Mouse (Mus musculus) spleen, postnatal 36 days (tissue): ENCODE results near the gene Dpf2.
A peak's percentile ranks its signal among the peaks of the same experiment; 100 is the strongest.

ENCODE experiments used
- DNase-seq, 2 experiments: peaks; one replicate each; pipeline ENCODE4 v3.0.0; 2022; ENCODE audit warnings: low spot score in 2 of 2, mixed read lengths in 1 of 2

The Dpf2 gene

GRCm38 (mm10) chr19:5913007-5913719, at the start of gene Dpf2:
Dpf2 (minus strand) TSS chr19:5913010.
- DNase-seq = no peak

DNA sequence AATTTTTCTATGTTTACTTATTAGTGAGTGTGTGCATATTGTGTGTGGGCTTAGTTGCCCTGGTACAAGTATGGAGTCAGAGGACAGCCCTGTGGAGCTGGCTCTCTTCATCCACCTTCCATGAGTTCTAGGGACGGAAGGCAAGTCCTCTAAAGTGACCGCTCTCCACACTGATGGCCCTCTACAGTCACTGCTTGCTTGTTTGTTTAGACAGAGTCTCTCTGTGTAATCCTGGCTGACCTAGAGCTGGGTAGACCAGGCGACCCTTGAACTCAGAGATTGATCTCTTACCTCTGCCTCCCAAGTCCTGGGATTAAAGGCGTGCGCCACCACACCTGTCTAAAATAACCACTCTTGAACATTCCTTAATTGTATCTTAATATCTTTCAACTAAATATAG, 44.6 kb upstream of the Dpf2 start:
- DNase-seq = no peak

GRCm38 (mm10) chr19:5956685-5957084, 43.9 kb upstream of the Dpf2 start:
- peak; percentile 52 to 70 for DNase-seq

DNA sequence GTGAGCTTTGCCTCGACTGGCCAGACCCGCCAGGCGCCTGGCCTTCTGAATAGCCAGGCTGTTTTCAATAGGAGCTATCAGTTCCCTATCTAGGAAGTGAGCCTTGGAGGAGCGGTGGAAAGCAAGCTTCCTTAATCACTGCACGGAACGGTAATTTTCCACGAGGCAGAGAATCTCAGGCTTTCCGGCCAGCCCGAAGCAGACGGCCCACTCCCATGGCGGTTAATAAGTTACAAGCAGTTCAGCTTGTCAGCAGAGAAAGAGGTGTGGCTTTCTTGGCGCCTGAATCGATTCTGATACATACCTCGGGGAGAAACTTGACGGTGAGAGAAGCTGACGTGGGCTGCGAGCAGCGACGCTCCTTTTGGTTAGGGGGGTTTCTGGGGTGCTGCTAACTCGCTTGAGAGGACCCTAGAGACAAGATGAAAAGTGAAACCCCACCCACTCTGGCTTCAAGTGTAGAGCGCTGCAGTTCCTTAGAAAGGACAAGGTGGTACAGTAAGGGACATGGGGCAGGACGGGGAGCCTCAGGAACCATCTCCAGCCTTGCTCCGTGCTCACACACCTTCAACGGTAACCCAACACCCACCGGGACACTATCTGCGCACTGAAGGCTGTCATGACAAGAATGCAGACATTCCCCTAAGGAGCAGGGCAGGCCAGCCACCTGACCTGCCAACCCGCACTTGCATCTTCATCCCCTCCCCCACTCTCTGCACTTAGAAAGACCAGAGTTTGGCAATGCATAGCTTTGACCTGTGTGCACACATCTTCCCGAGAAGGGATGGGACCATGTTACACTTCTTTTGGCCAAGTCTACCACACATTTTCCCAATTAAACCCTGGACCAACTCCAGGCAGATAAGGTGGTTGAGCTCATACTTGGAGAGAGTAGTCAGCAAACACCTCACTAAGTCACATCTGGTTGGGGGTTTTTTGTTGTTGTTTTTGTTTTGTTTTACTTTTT, 43.2 kb upstream of the Dpf2 start:
- no peak for DNase-seq

DNA sequence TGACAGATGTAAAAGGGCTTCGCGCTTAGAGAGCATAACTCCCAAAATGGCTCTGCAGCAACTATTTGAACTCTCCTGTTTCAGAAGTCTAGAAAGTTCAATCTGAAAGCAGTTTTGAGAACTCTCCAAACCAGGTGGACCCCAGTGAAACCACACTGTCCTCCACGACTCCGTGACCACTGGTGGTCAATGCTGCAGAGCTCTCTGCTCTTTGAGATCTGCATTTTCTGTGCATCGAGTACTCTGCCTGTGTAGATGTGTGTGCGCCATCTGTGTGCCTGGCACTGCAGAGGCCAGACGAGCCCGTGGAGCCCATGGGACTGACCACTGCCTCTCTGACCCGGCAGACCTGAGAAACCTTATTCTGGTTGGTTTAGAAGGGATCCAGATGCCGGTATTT, 42.1 kb upstream of the Dpf2 start:
- no peak for DNase-seq

DNA sequence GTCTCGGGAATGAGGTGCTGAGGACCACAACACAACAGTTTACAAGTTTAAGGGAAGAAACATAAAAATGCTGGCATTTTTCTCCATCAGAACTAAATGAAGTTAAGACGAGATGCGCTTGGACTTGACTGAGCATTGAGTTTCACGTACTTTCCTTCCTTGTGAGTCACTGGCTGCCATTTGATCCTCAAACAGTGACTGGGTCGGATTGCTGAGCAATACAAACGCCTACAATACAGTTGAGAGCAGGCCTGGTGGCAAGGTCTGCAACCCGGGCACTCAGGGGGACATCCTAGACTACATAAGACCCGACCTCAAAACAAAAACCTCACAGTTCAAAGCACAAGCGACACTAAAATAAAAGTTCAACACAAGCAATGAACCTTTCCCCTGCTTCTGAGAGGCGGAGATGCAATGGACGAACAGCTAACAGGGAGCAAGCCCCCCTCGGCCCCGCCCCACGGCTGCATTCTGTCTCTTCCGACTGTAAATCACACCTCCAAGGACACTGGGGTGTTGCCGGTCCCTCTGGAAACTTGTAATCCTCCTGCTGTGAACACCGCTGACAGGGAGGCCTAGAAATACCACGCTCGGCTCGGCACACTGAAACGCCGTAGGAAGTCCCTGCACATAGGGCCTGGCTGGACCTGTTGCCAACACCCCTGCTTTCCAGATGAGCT, 41.4 kb upstream of the Dpf2 start:
- DNase-seq = no peak

DNA sequence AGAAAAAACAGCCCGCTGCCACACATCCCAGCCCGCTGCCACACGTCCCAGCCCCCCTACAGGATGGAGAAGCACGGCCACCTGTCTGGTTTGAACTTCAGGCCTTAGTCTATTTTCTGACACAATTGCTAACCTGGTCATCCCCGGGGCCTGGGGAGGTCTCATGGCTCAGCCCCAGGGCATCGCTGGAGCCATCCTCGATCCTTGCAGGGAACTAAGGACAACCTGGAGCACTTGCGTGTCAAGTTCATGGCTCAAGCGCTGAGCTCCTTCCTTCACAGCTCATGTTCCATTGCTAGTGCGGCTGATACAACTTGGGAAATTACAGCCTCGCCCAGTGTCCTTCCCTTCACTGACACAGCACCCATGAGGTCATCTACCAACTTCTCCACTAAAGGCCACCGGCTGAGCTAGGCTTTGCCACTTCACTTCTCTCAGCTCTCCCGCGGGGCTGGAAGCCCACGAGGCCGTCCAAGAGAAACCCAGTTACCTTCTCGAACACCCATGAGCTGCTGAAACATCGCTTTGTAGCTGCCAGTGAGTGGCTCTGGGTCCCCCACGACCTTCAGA, 40.5 kb upstream of the Dpf2 start:
- DNase-seq = no peak

DNA sequence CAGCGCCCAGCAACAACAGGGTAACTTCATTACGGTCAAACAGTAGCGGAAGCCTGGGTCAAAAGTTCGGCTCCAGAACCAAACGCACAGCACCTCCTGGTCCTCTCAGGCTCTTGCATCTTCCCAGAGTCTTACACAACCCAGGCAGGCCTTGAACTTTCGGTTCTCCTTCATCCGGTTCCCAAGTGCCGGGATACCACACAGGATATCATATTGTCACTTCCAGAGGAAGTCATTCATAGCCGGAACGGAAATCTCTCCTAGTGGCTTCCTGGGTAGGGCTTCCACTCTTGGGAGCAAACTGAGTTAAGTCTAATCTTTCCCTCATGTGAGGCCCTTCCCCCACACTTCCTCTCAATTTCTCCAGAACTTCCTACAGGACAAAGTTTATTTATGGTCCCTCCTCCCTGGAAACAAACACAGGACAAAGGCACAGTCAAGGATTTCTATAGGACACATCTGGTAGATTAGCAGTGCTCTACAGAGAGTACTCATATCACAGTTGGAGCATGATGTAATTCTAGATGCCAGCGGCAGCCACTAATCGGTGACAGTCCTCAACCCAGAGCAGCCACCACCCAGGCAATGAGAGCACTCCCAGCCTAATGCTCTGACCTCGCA, 39.4 kb upstream of the Dpf2 start:
- no peak for DNase-seq

GRCm38 (mm10) chr19:5951631-5952030, 38.8 kb upstream of the Dpf2 start:
- no peak for DNase-seq

DNA sequence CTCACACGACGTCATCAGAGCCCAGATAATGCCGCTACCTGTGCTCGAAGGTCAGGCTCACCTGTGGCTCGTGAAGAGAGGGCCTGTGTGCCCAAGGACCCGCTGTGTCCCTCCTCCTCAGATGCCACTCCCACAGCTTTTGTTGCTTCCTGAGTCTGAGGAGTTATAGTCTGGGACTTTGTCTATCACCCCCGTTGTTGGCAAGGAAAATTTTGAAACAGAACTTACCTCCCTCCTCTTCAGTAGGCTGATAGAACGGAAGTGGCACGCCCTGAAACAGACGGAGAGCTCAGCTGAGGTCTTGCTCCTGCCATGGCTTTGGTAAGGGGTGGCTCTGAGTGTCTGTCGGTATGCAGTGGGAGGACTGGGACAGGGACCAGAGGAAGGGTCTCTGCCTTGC, 37.4 kb upstream of the Dpf2 start:
- DNase-seq = no peak

DNA sequence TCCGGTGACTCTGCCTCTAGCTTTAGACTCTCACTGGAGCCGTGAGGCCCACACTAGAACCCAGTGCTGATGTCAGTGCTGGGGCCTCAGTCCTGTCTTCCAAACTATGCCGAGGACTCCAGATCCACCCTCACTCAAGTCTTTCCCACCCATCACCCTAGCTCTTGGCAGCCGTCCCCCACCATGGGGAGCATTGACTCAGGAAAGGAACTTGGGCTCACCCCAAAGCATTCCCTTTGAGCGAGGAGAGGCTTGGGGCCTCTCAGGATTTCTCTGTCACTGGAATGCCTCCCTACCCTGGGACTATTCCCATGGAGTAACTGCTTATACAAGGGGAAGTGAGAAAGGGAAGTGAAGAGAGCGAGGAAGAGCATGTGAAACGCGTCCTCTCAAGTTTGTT, 33.1 kb upstream of the Dpf2 start:
- no peak for DNase-seq

DNA sequence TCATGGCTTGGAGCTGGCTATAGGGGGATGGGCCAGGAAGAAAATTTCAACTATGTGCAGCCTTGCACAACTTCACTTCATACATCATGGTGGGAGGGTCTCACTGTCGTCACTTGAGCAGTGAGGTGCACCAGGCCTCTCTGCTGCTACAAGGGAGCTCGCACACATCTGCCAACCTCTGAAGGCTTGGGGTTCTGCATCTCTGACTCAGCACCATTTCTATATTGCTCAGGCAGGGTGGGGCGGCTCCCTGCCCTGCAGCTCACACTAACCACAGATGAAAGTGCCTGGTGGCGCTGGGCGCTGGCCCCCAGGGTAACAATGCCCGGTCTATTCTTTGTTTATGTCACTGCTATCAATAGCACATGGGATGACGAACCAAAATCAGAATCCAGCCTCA, 32.2 kb upstream of the Dpf2 start:
- no peak for DNase-seq

DNA sequence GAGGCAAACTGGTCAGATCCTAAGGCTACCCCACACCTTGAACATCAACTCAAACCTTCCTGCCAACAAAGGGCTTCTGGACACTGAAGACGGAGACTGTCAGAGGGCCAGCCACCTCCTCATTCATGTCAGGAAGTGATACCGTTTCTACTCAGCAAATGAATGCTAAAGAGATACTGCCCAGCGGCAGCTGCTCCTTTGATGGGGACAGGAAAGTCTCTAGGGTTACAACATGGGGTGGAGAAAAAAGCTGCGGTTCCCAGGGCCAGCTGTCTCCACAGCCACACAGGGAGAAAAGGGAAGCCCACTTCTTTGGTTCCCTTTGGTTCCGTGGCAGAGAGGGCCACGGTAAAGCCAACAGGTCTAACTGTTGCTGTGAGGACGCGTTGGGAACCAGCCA, 31.3 kb upstream of the Dpf2 start:
- no peak for DNase-seq

DNA sequence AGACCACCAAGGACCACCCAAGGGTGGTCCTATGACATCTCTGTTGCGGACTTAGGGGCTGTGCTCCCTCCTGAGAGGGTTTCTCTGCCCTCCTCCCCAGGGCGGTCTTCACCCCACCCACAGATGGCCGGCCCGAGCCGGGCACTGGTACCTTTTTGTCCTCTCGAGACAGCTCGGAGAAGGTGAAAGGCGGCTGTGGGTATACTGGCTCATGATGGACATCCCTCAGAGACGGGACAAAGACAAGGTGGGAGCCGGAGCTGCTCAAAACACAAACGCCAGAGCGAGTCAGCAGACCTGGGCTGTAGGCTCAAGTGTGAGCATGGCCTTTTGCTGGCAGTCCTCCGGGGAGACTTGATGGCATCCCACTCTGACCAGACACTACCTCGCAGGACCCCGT, 30.6 kb upstream of the Dpf2 start:
- DNase-seq = no peak

DNA sequence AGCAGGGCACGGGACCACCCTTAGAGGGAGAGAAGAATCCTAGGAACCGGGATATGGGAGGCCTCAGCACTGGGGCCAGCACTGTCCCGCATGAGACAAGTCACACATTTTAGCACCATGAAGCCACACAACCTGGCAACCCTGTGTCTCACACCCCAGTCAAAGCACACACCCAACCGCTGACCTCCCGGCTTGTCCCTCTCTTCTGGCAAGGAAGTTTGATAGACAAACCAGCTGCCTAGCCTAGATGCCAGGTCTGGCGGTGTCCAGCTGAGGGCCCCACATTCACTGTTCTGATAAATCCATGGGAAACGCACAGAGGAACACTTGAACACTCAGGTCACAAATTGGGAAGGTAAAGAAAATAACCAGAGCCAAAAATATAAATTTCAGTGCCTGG, 29.8 kb upstream of the Dpf2 start:
- no peak for DNase-seq

GRCm38 (mm10) chr19:5940656-5941055, 27.8 kb upstream of the Dpf2 start:
- DNase-seq = no peak

DNA sequence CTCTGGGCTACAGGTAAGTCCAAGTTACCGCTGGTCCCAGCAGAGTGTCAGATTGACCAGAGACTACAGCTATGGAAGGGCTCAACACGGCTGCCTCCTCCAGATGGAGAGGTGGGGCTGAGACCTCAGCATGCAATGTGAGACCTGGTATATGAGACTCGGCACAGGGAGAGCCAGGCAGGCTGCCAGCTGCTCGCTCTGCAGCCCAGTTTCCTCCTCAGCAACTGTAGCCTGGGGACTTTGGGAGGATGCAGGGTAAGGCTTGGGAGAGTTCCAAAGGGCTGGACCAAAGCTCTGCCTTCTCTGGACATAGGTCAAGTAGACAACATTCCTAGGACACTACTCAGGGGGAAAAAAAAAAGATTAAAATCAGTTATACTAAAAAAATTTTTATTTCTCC, 27.4 kb upstream of the Dpf2 start:
- DNase-seq = no peak

DNA sequence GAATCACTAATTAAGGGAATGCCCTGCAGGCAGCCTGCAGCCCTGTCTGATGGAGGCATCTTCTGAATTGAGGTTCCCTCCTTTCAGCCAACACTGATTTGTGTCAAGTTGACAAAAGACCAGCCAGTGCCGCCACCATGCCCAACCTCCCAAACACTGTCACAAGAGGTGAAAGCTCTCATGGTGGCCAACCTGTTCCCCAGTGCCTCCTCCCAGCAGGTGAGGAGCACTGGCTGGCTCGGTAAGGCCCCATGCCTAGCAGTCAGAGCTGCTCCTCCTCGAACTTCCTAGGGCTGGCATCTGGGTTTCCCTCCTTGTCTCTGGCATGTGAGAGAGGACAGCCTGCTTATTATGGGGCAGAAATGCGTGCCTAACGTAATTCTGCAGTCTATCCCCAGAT, 26.9 kb upstream of the Dpf2 start:
- no peak for DNase-seq

- no peak for DNase-seq
Measured at GRCm38 (mm10) chr19:5938516-5938915, 25.7 kb upstream of the Dpf2 start.

- DNase-seq = no peak
Measured at GRCm38 (mm10) chr19:5937836-5938406, 25.1 kb upstream of the Dpf2 start.

- no peak for DNase-seq
Measured at GRCm38 (mm10) chr19:5937095-5937835, 24.5 kb upstream of the Dpf2 start.
